Mouse (Mus musculus) testis, postnatal 10 days (tissue): ENCODE data around the gene Flt3l.
"Not testable (repeated sequence)": the region's sequence is repeated elsewhere in the genome, so short reads cannot be mapped to it uniquely, and the experiment has no call there.

Source experiments
- DNase-seq: peaks from one replicate; pipeline ENCODE4 v3.0.0; 2021; ENCODE audit warnings: low spot score

Flt3l gene

GRCm38 (mm10) chr7:45162996-45163615 lies 26.9 kb upstream of the Flt3l start:
- no peak for DNase-seq

GRCm38 (mm10) chr7:45162551-45162950 lies 26.3 kb upstream of the Flt3l start:
- DNase-seq: no peak

- DNase-seq: peak; percentile 97
Observed at GRCm38 (mm10) chr7:45161612-45162473, 25.6 kb upstream of the Flt3l start.

- DNase-seq: no peak
Observed at GRCm38 (mm10) chr7:45160866-45161265, 24.6 kb upstream of the Flt3l start.

- no peak for DNase-seq
Observed at GRCm38 (mm10) chr7:45160316-45160800, 24.1 kb upstream of the Flt3l start.

GRCm38 (mm10) chr7:45158991-45159390 lies 22.8 kb upstream of the Flt3l start:
- DNase-seq: no peak

GRCm38 (mm10) chr7:45157459-45157858 lies 21.2 kb upstream of the Flt3l start:
- DNase-seq: no peak

- DNase-seq: no peak
Observed at GRCm38 (mm10) chr7:45156206-45156605, 20.0 kb upstream of the Flt3l start.

- DNase-seq: no peak
Observed at GRCm38 (mm10) chr7:45155590-45155989, 19.4 kb upstream of the Flt3l start.

GRCm38 (mm10) chr7:45154993-45155514 lies 18.8 kb upstream of the Flt3l start:
- peak; percentile 82 for DNase-seq

- peak; percentile 99 for DNase-seq
Observed at GRCm38 (mm10) chr7:45154096-45154992, 18.1 kb upstream of the Flt3l start, which contains the start of the genes Pih1d1 and Aldh16a1. Gene Pih1d1 (plus strand): TSS chr7:45154303. Gene Aldh16a1 (minus strand): TSS chr7:45154584.

- DNase-seq: no peak
Observed at GRCm38 (mm10) chr7:45153586-45153985, 17.4 kb upstream of the Flt3l start.

- not testable (repeated sequence) for DNase-seq
Observed at GRCm38 (mm10) chr7:45153052-45153451, 16.8 kb upstream of the Flt3l start.

GRCm38 (mm10) chr7:45151303-45151702 lies 15.1 kb upstream of the Flt3l start:
- no peak for DNase-seq

GRCm38 (mm10) chr7:45150321-45150720 lies 14.1 kb upstream of the Flt3l start:
- DNase-seq: no peak

- no peak for DNase-seq
Observed at GRCm38 (mm10) chr7:45149545-45149944, 13.3 kb upstream of the Flt3l start.

- DNase-seq: no peak
Observed at GRCm38 (mm10) chr7:45148534-45149098, 12.4 kb upstream of the Flt3l start.

GRCm38 (mm10) chr7:45147899-45148298 lies 11.7 kb upstream of the Flt3l start:
- DNase-seq: no peak

- no peak for DNase-seq
Observed at GRCm38 (mm10) chr7:45147267-45147666, 11.0 kb upstream of the Flt3l start.

GRCm38 (mm10) chr7:45145460-45145859 lies 9.2 kb upstream of the Flt3l start:
- no peak for DNase-seq

GRCm38 (mm10) chr7:45144368-45145174 lies 8.3 kb upstream of the Flt3l start:
- DNase-seq: no peak
